Mouse (Mus musculus) stomach, postnatal 0 days (tissue): ENCODE results near the gene Card19.

Experiments
- CTCF ChIP-seq: IDR thresholded peaks from 2 replicates; pipeline ENCODE4 v1.5.1; 2016; ENCODE audit warnings: antibody characterized with exemption, low read depth, mild to moderate bottlenecking, moderate library complexity
- EP300 ChIP-seq: optimal IDR thresholded peaks from 2 replicates; pipeline ENCODE3; 2016; ENCODE audit warnings: antibody characterized with exemption

- no peak for TF ChIP-seq EP300
- TF ChIP-seq CTCF, result no peak
These were observed 15.1 kb downstream of the Card19 start for GRCm38 (mm10) chr13:49200688-49201087.
